Mouse (Mus musculus): ENCODE results near the gene Wnt5b.

DNA sequence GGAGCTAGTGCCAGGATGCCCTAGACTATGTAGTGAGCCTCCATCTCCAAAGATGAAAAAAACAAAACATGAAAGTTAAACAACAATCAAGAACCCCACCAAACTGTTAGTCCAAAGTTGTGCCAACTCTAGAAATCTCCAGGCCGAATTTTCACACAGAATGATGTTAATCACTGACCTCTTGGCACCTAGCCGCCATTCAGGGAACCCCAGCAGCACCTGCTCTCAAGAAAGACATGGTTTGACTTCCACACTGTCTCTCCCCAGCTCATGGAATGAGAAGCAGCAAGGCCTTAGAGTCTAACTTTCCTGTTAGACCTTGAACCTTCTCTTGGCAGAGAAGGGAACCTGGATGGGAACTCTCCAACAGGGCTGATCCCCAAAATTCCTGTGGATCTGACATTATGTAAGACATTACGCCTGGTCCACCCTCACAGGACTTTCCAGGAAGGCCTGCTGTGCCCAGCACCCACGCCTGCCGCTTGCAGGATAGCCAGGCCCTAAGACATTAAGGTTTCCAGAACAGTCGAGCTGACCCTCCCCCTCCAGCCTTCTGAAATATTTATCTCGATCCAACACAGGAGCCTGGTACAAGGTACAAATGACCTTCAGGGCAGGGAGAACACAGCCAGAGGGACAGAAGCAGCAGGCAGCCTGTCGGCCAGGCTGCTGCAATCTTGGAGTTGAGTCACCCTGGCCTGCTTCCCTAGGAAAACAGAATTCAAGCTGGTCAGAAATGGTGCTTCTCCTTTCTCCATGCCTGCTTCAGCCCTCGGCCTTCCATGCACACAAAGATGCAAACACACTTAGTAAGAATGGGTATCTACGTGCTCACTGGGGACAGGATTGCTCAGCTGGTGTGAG, 77.0 kb downstream of the Wnt5b start:
- TF ChIP-seq TAL1 (IDR thresholded peaks at IDR 0.05; ENCODE audit: low read length), result no peak
- no peak for TF ChIP-seq GATA1 (IDR thresholded peaks at IDR 0.05; ENCODE audit: low read length)
